Mouse (Mus musculus): Measurements from ENCODE around the gene Gm13304. TPM values are rescaled to one million over a fixed set of nuclear protein-coding genes. Genes with fewer than 3 reads are reported as not detected.
"Not testable (repeated sequence)": the region's sequence is repeated elsewhere in the genome, so short reads cannot be mapped to it uniquely, and the experiment has no call there.

Gene Gm13304
- not detected in 2 replicates for polyA plus RNA-seq (2015; fragmentation: Nextera tagmentation; extraction: Ambion mirVana)

GRCm38 (mm10) chr4:42114517-42114916 lies at the start of gene Gm13304:
Gene Gm13304 (plus strand): TSS chr4:42114817.
- H3K4me3 ChIP-seq (replicated peaks); ATAC-seq (ENCODE audit: insufficient read depth, low FRiP score, low read depth); H3K9me3 ChIP-seq; H3K27me3 ChIP-seq (replicated peaks); H3K27ac ChIP-seq; H3K9ac ChIP-seq; H3K4me2 ChIP-seq; H3K36me3 ChIP-seq; H3K4me1 ChIP-seq: not testable (repeated sequence)
- no CpG with 5 or more reads among the region's 5 CpGs for WGBS

GRCm38 (mm10) chr4:42090907-42091306 lies 23.7 kb upstream of the Gm13304 start, which contains the start of gene Gm3893:
Gene Gm3893 (plus strand): TSS chr4:42091207.
- not testable (repeated sequence) for H3K9me3 ChIP-seq; H3K36me3 ChIP-seq; H3K9ac ChIP-seq; H3K4me2 ChIP-seq; H3K4me1 ChIP-seq; H3K4me3 ChIP-seq (replicated peaks); H3K27me3 ChIP-seq (replicated peaks); H3K27ac ChIP-seq; ATAC-seq (ENCODE audit: insufficient read depth, low FRiP score, low read depth)
- no CpG with 5 or more reads among the region's 2 CpGs for WGBS

DNA sequence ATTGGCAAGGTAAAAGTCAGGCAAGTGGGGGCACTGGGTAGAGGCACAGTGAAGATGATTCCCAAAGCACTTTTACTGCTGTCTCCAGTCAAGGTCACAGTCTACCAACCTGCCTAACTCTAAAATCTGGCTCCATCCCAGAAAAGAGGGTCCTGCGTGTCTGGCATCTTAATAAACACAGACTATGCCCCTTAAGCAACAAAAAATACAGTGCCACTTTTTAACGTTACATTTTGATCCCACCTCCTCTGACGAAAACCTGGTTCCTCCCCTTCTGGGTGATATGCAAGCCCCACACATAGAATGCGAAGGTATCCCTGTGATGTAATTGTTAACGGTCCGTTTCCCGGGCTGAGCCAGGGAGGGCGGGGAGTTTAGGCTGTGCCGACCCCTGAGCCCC lies 38.5 kb downstream of the Gm13304 start, which contains the start of gene Gm13306:
Gene Gm13306, plus strand, starts transcription at position 301 of the 400 bp plus-strand sequence.
- not testable (repeated sequence) for H3K9me3 ChIP-seq; H3K27me3 ChIP-seq (replicated peaks); H3K27ac ChIP-seq; H3K36me3 ChIP-seq; ATAC-seq (ENCODE audit: insufficient read depth, low FRiP score, low read depth); H3K4me2 ChIP-seq; H3K4me1 ChIP-seq; H3K9ac ChIP-seq; H3K4me3 ChIP-seq (replicated peaks)
- WGBS: no CpG with 5 or more reads among the region's 9 CpGs

Other genes with a start within 250 kb of the Gm13304 start
- 21.4 and 22.9 TPM in 2 replicates for gene Gm21541, start 211.2 kb upstream of the Gm13304 start, polyA plus RNA-seq (2015; fragmentation: Nextera tagmentation; extraction: Ambion mirVana)
- gene Gm20878, start 173.2 kb upstream of the Gm13304 start, polyA plus RNA-seq (2015; fragmentation: Nextera tagmentation; extraction: Ambion mirVana): 2.1 and 2.7 TPM in 2 replicates
- 0.18 and 0.30 TPM in 2 replicates for gene Fam205a4, start 148.8 kb upstream of the Gm13304 start, polyA plus RNA-seq (2015; fragmentation: Nextera tagmentation; extraction: Ambion mirVana)
- 0.19 TPM in 1 of 2 replicates, not detected in the other for gene Gm21093, start 80.1 kb upstream of the Gm13304 start, polyA plus RNA-seq (2015; fragmentation: Nextera tagmentation; extraction: Ambion mirVana)
- gene Gm3893, start 23.6 kb upstream of the Gm13304 start, polyA plus RNA-seq (2015; fragmentation: Nextera tagmentation; extraction: Ambion mirVana): not detected in 2 replicates
- 0.46 TPM in 1 of 2 replicates, not detected in the other for gene Gm13306, start 38.6 kb downstream of the Gm13304 start, polyA plus RNA-seq (2015; fragmentation: Nextera tagmentation; extraction: Ambion mirVana)
- gene Gm13305, start 53.8 kb downstream of the Gm13304 start, polyA plus RNA-seq (2015; fragmentation: Nextera tagmentation; extraction: Ambion mirVana): 0.60 and 0.99 TPM in 2 replicates
- gene Gm10600, start 125.8 kb downstream of the Gm13304 start, polyA plus RNA-seq (2015; fragmentation: Nextera tagmentation; extraction: Ambion mirVana): not detected in 2 replicates
- not detected in 2 replicates for gene Ccl21b, start 140.9 kb downstream of the Gm13304 start, polyA plus RNA-seq (2015; fragmentation: Nextera tagmentation; extraction: Ambion mirVana)
- not detected in 2 replicates for gene Gm21953, start 179.4 kb downstream of the Gm13304 start, polyA plus RNA-seq (2015; fragmentation: Nextera tagmentation; extraction: Ambion mirVana)
- not detected in 2 replicates for gene Fam205a3, start 203.5 kb downstream of the Gm13304 start, polyA plus RNA-seq (2015; fragmentation: Nextera tagmentation; extraction: Ambion mirVana)

Data from stomach, embryonic 15.5 days (tissue).